Mouse (Mus musculus): Measurements from ENCODE around the gene Mpzl2.
"Not testable (repeated sequence)": the region's sequence is repeated elsewhere in the genome, so short reads cannot be mapped to it uniquely, and the experiment has no call there.

Mpzl2 gene

GRCm38 (mm10) chr9:45034526-45034925 lies 5.1 kb upstream of the Mpzl2 start:
- DNase-seq (ENCODE audit: low spot score), result no peak

- not testable (repeated sequence) for DNase-seq (ENCODE audit: low spot score)
These were observed 1.8 kb upstream of the Mpzl2 start for GRCm38 (mm10) chr9:45037803-45038202.

DNA sequence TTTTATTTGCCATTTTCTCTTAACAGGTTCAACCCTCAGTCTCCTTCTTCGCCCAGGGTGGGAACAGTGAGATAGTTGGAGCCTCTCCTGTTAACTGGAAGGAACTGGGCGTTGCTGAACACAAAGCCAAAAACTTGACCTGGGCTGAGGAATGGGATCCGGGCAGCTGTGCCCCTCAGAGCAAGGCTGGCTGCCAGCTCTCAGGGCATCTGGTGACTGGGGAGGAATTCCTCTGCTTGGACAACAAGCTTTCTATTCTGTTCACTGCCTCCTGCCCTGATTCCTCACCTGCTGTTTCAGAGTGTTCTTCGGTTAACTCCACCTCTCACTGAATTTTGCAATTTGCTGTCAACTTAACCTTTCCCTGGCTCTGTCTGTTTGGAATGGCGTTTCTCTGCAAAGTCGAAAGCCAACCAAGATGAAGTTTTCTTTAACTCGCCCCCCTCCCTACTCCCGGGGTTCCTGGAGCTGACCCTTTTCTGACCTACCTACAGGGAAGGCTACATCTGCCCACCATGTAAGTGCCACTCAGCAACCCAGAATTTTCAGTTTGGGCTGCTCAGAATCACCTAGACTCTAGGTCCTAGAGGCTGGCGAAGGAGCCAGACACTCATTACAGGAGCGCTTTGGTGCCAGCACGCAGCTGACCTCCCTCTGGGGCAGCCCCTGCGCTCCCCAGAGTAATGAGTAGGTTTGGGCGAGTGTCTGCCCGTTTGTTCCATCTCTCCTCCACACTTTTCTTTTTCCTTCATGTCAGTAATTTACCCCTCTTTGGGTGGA lies 657 bp downstream of the Mpzl2 start:
- no peak for DNase-seq (ENCODE audit: low spot score)

GRCm38 (mm10) chr9:45041131-45041838 lies 1.7 kb downstream of the Mpzl2 start:
- DNase-seq (ENCODE audit: low spot score), result no peak

GRCm38 (mm10) chr9:45042056-45042720 lies 2.6 kb downstream of the Mpzl2 start:
- DNase-seq (ENCODE audit: low spot score), result peak; percentile 27

DNA sequence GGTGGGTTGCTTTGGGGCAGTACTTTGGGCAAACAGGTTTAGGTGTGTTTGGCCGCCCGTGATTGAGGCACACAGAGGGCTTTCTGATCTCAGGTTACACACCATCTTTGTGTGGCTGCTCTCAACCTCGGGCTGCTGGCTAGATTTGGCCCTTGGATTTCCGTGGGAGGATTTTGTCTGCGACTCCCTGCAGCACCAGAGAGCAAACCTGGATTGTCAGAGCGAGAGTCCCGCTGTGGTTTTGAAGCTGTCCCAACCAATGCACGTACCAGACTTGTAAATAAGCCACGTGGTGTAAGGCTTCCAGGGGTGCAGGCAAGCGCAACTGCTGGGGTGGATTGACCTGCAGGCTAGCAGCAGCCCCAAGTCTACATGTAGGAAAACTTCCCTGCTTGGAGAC lies 3.3 kb downstream of the Mpzl2 start:
- DNase-seq (ENCODE audit: low spot score), result no peak

GRCm38 (mm10) chr9:45046973-45047372 lies 7.4 kb downstream of the Mpzl2 start:
- DNase-seq (ENCODE audit: low spot score), result no peak

DNA sequence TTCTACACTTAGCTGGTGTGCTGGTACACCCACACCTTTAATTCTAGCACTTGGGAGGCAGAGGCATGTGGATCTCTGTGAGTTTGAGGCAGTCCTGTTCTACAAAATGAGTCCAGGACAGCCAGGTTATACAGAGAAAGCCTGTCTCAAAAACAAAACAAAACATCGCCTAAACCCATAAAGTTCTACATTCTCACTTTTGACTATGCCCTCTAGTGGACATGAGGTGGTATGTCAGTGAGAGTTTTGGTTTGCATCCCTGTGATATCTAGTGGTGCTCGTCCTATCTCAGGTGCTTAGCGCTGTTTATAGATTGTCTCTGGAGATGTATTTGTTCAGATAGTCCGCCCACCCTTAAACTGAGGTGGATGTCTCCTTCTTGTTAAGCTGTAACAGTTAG lies 8.9 kb downstream of the Mpzl2 start:
- peak; percentile 18 for DNase-seq (ENCODE audit: low spot score)

GRCm38 (mm10) chr9:45049731-45050130 lies 10.1 kb downstream of the Mpzl2 start:
- no peak for DNase-seq (ENCODE audit: low spot score)

GRCm38 (mm10) chr9:45050301-45050700 lies 10.7 kb downstream of the Mpzl2 start:
- DNase-seq (ENCODE audit: low spot score), result no peak

DNA sequence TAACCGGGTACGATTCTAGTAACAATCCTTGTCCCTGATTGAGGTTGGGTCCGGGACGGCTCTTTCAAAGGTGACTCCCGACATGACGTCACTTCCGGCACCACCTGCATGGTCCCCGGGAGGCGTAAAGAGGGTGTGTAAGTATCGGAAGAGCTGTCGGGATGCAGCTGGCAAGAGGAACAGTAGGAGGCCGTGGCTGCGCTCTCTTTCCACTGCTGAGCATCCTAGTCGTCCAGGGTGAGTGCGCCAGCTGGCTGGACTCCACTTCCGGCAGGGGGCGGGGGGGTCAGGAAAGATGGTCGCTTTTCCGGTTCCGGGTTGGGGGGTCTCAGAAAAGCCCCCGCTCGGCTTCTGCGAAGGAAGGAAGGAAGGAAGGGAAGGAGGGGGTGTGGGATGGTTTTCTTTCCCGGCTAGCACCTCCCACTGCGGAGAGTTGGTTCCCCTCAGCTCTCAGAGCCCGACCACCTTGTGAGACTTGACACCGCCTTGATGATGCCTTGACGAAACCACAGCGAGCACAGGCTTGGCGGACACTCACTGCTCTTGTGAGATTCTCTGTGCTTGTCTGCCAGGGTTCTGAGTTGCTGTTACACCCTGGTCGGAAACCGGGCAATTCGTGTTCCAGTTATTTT lies 15.6 kb downstream of the Mpzl2 start, which contains the start of gene Mpzl3:
TSS of gene Mpzl3 (plus strand) at position 105 of the 632 bp plus-strand sequence.
- peak; percentile 74 for DNase-seq (ENCODE audit: low spot score)

DNA sequence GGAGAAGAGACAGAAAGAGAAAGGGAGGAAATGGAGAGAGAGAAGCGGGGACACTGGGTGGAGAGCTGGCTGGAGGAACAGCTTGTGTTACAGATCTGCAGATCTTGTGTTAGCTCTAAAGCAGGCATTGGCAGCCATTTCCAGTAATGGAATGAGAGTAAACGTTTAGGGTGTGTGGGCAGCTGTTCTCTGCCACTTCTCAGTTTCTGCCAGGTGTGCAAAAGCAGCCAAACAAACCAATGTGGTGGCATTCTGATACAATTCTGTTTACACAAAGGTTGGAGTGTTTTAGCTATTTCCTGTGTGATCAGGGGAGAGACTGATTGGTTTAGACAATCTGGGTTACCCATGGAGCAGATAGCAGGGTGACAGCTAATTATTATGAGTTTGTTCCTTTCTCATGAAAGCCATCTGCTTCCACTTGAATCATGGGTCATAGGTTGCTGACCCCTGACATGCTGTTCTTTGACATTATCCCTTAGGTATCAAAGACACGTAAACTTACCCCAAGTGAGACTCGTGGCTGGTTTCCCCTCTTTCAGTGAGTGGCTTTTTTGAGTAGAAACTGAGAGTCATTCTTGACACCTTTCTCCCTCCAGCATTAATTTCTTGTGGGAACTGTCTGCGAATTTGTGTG lies 18.8 kb downstream of the Mpzl2 start:
- no peak for DNase-seq (ENCODE audit: low spot score)

- DNase-seq (ENCODE audit: low spot score), result no peak
These were observed 20.6 kb downstream of the Mpzl2 start for GRCm38 (mm10) chr9:45060151-45060550.

- no peak for DNase-seq (ENCODE audit: low spot score)
These were observed 23.1 kb downstream of the Mpzl2 start for GRCm38 (mm10) chr9:45062677-45063076.

DNA sequence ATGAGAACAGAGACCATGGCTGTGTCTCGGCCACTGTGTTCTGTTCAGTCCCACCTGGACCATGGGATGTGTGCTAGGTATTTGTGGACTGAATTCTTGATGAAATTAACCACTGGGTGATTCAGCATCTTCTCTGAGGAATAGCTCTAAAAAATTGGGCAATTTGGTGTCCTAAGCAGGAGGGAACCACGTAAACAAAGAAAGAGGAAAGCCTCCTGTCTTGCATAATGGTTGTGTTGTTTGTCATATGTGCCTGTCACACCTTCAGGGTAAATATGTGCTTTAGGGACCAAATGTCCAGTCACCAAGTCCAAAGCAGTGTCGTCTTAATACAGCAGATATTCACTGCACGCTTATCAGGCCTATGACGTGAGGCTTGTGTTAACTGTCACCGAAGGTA lies 24.8 kb downstream of the Mpzl2 start:
- DNase-seq (ENCODE audit: low spot score), result no peak

GRCm38 (mm10) chr9:45066735-45067134 lies 27.1 kb downstream of the Mpzl2 start:
- no peak for DNase-seq (ENCODE audit: low spot score)

GRCm38 (mm10) chr9:45071800-45072199 lies 32.2 kb downstream of the Mpzl2 start:
- DNase-seq (ENCODE audit: low spot score), result no peak

DNA sequence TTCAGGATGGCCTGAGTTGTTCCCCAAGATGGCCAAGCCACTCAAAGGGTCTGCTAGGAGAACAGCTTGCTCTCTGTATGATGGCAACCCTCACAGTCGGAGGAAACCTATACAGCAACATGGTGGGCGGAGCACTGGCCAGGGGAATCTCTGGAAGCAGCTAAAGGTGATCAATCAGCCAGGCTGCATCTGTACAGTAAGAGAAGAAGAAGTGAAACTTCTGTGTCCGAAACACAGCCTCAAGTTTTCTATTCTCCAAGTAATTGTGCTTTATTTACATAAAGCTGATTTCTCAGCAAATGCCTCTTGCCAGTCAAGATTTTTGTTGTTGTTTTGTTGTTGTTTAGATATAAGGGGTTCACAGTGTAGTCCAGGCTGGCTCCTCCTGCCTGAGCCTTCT lies 38.3 kb downstream of the Mpzl2 start:
- DNase-seq (ENCODE audit: low spot score), result no peak

DNA sequence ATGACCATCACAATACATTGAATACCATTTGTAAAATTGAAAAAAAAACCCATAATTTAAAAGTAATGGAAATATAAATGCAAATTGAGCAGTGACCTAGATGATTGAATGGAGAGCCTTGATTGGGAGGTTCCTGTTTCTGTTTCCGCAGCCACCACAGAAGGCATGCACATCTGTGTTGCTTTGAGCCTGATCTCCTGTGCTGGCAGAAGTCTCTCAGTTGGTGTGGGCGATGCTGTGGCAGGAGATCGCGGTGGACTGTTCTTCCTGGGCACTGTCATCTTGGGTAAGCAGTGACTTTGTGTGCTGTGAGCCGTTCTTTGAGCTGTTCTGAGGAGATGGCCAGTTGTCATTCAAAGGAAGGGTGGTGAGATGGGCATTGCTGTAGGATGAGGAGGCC lies 39.4 kb downstream of the Mpzl2 start, which contains the start of gene Jaml:
TSS of gene Jaml (plus strand) at position 173 of the 400 bp plus-strand sequence.
- no peak for DNase-seq (ENCODE audit: low spot score)

DNA sequence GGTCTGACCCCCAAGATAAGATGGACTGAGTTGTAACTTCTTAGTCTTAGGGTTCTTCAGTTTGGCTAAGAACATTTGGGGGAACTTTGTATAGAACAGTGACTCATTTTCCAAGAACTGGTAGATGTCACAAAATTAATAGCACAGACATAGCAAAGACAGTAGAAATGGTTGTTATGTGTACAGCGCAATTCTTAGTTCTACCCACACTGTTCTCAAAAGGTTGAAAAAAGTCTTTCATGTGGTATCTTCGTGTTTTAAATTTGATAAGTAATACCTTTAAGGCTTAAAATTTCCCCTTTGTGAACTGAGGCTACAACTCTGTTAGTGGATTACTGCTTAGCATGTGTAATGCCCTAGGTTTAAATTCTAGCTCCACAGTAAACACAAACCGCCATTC lies 43.5 kb downstream of the Mpzl2 start:
- DNase-seq (ENCODE audit: low spot score), result no peak

GRCm38 (mm10) chr9:45084556-45084955 lies 45.0 kb downstream of the Mpzl2 start:
- DNase-seq (ENCODE audit: low spot score), result no peak

All from ovary, postnatal 14 days (tissue).